Mouse (Mus musculus) erythroid progenitor cell, adult 5-6 weeks (primary cell): ENCODE results near the gene Klk8. TPM values are rescaled to one million over a fixed set of nuclear protein-coding genes. Genes with fewer than 3 reads are reported as not detected.

Experiments used
- ATAC-seq: replicated peaks from 2 replicates; pipeline ENCODE4 v1.8.0; 2016; ENCODE audit warnings: moderate number of reproducible peaks, mild to moderate bottlenecking, moderate TSS enrichment, inconsistent platforms; ENCODE audit not compliant: poor library complexity, low FRiP score, severe bottlenecking
- total RNA-seq, 2 experiments: library from RNA; stranded (forward) in 1 of 2; stranded (reverse) in 1 of 2; fragments of 150-400 nt in 1 of 2; fragments of 186-747, 209-891 nt in 1 of 2; gene quantifications; 2 replicates each; pipeline versions ENCODE4 v1.2.3 to v1.2.4; 2015 to 2017; ENCODE audit warnings: low replicate concordance in 2 of 2

Klk8 gene
- total RNA-seq (2015; ENCODE audit: low replicate concordance) (not detected in 2 replicates), total RNA-seq (2017; ENCODE audit: low replicate concordance) (not detected in 2 replicates)

GRCm38 (mm10) chr7:43797333-43797769 lies at the start of gene Klk8:
TSS of gene Klk8 (plus strand) at chr7:43797577.
- no peak for ATAC-seq

GRCm38 (mm10) chr7:43747788-43748187 lies 49.6 kb upstream of the Klk8 start:
- ATAC-seq, result no peak

GRCm38 (mm10) chr7:43752806-43753205 lies 44.6 kb upstream of the Klk8 start:
- ATAC-seq, result no peak

GRCm38 (mm10) chr7:43766484-43766883 lies 30.9 kb upstream of the Klk8 start:
- ATAC-seq, result no peak

- no peak for ATAC-seq
These were observed 28.8 kb upstream of the Klk8 start, which contains the start of gene Klk12 for GRCm38 (mm10) chr7:43768597-43768996. TSS of gene Klk12 (plus strand) at chr7:43768897.

GRCm38 (mm10) chr7:43769636-43770035 lies 27.7 kb upstream of the Klk8 start:
- ATAC-seq, result no peak

- no peak for ATAC-seq
These were observed 26.7 kb upstream of the Klk8 start for GRCm38 (mm10) chr7:43770701-43771100.

- no peak for ATAC-seq
These were observed 25.5 kb upstream of the Klk8 start for GRCm38 (mm10) chr7:43771916-43772315.

GRCm38 (mm10) chr7:43772901-43773300 lies 24.5 kb upstream of the Klk8 start:
- ATAC-seq, result no peak

- no peak for ATAC-seq
These were observed 23.0 kb upstream of the Klk8 start, which contains the start of gene Klk11 for GRCm38 (mm10) chr7:43774364-43774763. TSS of gene Klk11 (plus strand) at chr7:43774604.

GRCm38 (mm10) chr7:43774802-43775201 lies 22.6 kb upstream of the Klk8 start:
- ATAC-seq, result no peak

- no peak for ATAC-seq
These were observed 21.9 kb upstream of the Klk8 start for GRCm38 (mm10) chr7:43775311-43776057.

GRCm38 (mm10) chr7:43776506-43776905 lies 20.9 kb upstream of the Klk8 start:
- no peak for ATAC-seq

- ATAC-seq, result no peak
These were observed 20.0 kb upstream of the Klk8 start for GRCm38 (mm10) chr7:43777423-43777822.

GRCm38 (mm10) chr7:43778176-43778970 lies 19.0 kb upstream of the Klk8 start:
- ATAC-seq, result no peak

GRCm38 (mm10) chr7:43780241-43780640 lies 17.1 kb upstream of the Klk8 start:
- no peak for ATAC-seq

- no peak for ATAC-seq
These were observed 16.6 kb upstream of the Klk8 start, which contains the start of gene Klk10 for GRCm38 (mm10) chr7:43780746-43781145. TSS of gene Klk10 (plus strand) at chr7:43781035.

- no peak for ATAC-seq
These were observed 15.8 kb upstream of the Klk8 start for GRCm38 (mm10) chr7:43781541-43781940.

GRCm38 (mm10) chr7:43782275-43783265 lies 14.8 kb upstream of the Klk8 start:
- no peak; the same call in 1 of the 2 replicates for ATAC-seq
